28 mouse cellular contexts compared by ENCODE assay signal in the genomic region with DNA sequence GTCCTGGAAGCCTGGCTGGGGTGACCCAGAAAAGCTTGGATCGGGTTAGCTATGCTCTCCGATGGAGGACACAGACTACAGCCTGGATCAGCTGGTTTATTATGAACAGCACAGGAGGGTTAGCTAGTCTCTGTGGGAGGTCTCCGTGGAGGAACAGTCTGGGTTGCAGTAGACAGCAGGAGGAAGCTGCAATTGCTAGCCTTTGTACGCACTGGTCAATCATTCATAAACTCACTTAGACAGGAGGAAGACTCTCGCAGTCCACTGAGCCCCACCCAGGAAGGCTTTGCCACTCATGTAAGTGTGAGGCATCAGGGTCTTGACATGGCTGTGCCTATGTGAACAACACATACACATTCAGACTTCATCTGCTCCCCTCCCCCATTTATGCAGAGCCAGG. TPM values are rescaled to one million over a fixed set of nuclear protein-coding genes. Genes with fewer than 3 reads are reported as not detected.
DNase-seq lines count a peak whose midpoint lies in the region; ATAC-seq and TF ChIP-seq lines count a peak whose summit lies in the region.
"Had no signal": no experiment of that assay in that cellular context is flagged by ENCODE, and none has a peak within 500 bp of the region (broad histone marks: within the 10 kb centered on the region; RNA-seq: fewer than 3 reads in every experiment).

No protein-coding gene starts in this region.

- H3K4me2 ChIP-seq in intestine, embryonic 15.5 days (replicated peaks), result no peak overlapping the region
- no peak overlapping the region for H3K4me2 ChIP-seq in intestine, embryonic 16.5 days (ENCODE audit: low read depth, low read length)
- H3K4me2 ChIP-seq: embryonic facial prominence, embryonic 15.5 days; forebrain, embryonic 12.5 days; limb, embryonic 12.5 days; midbrain, embryonic 12.5 days; neural tube, embryonic 15.5 days; stomach, embryonic 15.5 days had no signal

- ATAC-seq in intestine, embryonic 15.5 days, result 0 out of 2 replicates have a peak, but pooled peaks have one; percentile 12
- no peak for ATAC-seq in intestine, embryonic 16.5 days
- ATAC-seq in Patski, result peak; percentile 44
- ATAC-seq: forebrain, postnatal 0 days; hindbrain, embryonic 16.5 days had no signal

- no peak overlapping the region for H3K27ac ChIP-seq in intestine, embryonic 15.5 days
- no peak overlapping the region for H3K27ac ChIP-seq in intestine, embryonic 16.5 days (ENCODE audit: low read length)
- H3K27ac ChIP-seq: embryonic facial prominence, embryonic 10.5 days; embryonic facial prominence, embryonic 15.5 days; forebrain, embryonic 12.5 days; hindbrain, embryonic 10.5 days; left cerebral cortex, adult 2 months; limb, embryonic 12.5 days; liver, embryonic 14.5 days; midbrain, embryonic 12.5 days; neural tube, embryonic 15.5 days; stomach, embryonic 15.5 days had no signal

- H3K4me3 ChIP-seq in intestine, embryonic 15.5 days (replicated peaks), result no peak overlapping the region
- H3K4me3 ChIP-seq in intestine, embryonic 16.5 days (ENCODE audit: low read length), result no peak overlapping the region
- H3K4me3 ChIP-seq: embryonic facial prominence, embryonic 10.5 days; embryonic facial prominence, embryonic 15.5 days; forebrain, embryonic 12.5 days; hindbrain, embryonic 10.5 days; left cerebral cortex, adult 2 months; limb, embryonic 12.5 days; midbrain, embryonic 12.5 days; neural tube, embryonic 15.5 days; stomach, embryonic 15.5 days had no signal

- TF ChIP-seq CTCF in Patski (IDR thresholded peaks at IDR 0.05), result no peak

- H3K9me3 ChIP-seq in intestine, embryonic 15.5 days, result no peaks in the 10 kb centered on the region
- no peaks in the 10 kb centered on the region for H3K9me3 ChIP-seq in intestine, embryonic 16.5 days (ENCODE audit: control insufficient read depth, low read length)
- H3K9me3 ChIP-seq: embryonic facial prominence, embryonic 10.5 days; embryonic facial prominence, embryonic 15.5 days; forebrain, embryonic 12.5 days; hindbrain, embryonic 10.5 days; limb, embryonic 12.5 days; midbrain, embryonic 12.5 days; neural tube, embryonic 15.5 days; stomach, embryonic 15.5 days had no signal

- CTCF ChIA-PET in Patski (lab: Charles Lee), result no interaction called here

- peaks cover 5% of the 10 kb centered on the region; the same call in 1 of the 2 replicates for H3K4me1 ChIP-seq in intestine, embryonic 15.5 days (replicated peaks)
- no peaks in the 10 kb centered on the region for H3K4me1 ChIP-seq in intestine, embryonic 16.5 days (ENCODE audit: control insufficient read depth, insufficient read depth, low read length)
- H3K4me1 ChIP-seq: embryonic facial prominence, embryonic 15.5 days; megakaryocyte, embryonic 14.5 days; stomach, embryonic 15.5 days had no signal

- H3K36me3 ChIP-seq in intestine, embryonic 15.5 days, result no peaks in the 10 kb centered on the region
- H3K36me3 ChIP-seq in intestine, embryonic 16.5 days (ENCODE audit: control insufficient read depth, insufficient read depth, low read length), result no peaks in the 10 kb centered on the region
- H3K36me3 ChIP-seq: embryonic facial prominence, embryonic 10.5 days; embryonic facial prominence, embryonic 15.5 days; forebrain, embryonic 12.5 days; G1E; hindbrain, embryonic 10.5 days; limb, embryonic 12.5 days; midbrain, embryonic 12.5 days; neural tube, embryonic 15.5 days; stomach, embryonic 15.5 days had no signal

- no peak overlapping the region for H3K9ac ChIP-seq in intestine, embryonic 15.5 days
- no peak overlapping the region for H3K9ac ChIP-seq in intestine, embryonic 16.5 days (ENCODE audit: low read depth, low read length)
- H3K9ac ChIP-seq: embryonic facial prominence, embryonic 15.5 days; forebrain, embryonic 12.5 days; forebrain, postnatal 0 days; limb, embryonic 12.5 days; liver, embryonic 14.5 days; midbrain, embryonic 12.5 days; neural tube, embryonic 15.5 days; stomach, embryonic 15.5 days had no signal

- POLR2A ChIA-PET in Patski (lab: Charles Lee), result no interaction called here

- H3K27me3 ChIP-seq in intestine, embryonic 15.5 days (replicated peaks), result no peaks in the 10 kb centered on the region
- H3K27me3 ChIP-seq in intestine, embryonic 16.5 days (replicated peaks; ENCODE audit: control insufficient read depth, insufficient read depth, low read length), result no peaks in the 10 kb centered on the region
- H3K27me3 ChIP-seq in Patski, result no peaks in the 10 kb centered on the region
- H3K27me3 ChIP-seq: embryonic facial prominence, embryonic 15.5 days; forebrain, embryonic 12.5 days; limb, embryonic 12.5 days; megakaryocyte, embryonic 14.5 days; midbrain, embryonic 12.5 days; neural tube, embryonic 15.5 days; stomach, embryonic 15.5 days had no signal

- in situ Hi-C loops in Patski (cut with MboI; ENCODE audit: low pct_unique_long_range_greater_than_20kb), result no loop called here

- DNase-seq in Patski (ENCODE audit: low read depth, low spot score), result no peak
- DNase-seq in kidney, adult 9 months, result peak; percentile 88
- DNase-seq in kidney, postnatal 10 days, result peak; percentile 53
- DNase-seq in adrenal gland, adult 2 months, result no peak
- DNase-seq in lung, adult 18-20 months, result no peak
- no peak for DNase-seq in Muller cell, postnatal 12 days (ENCODE audit: inconsistent ontology term)
- DNase-seq: adrenal gland, adult 8-10 months; cerebellum, adult 8-10 months; forebrain, postnatal 0 days; heart, postnatal 14 days; lung, postnatal 36 days; retina, postnatal 1 day; right cerebral cortex, postnatal 14 days had no signal

- 52% methylated on average over 5 of the region's 5 CpGs for WGBS in intestine, embryonic 15.5 days
- 54% methylated on average over 5 of the region's 5 CpGs for whole genome bisulfite sequencing in intestine, embryonic 16.5 days

RNA-seq across cellular contexts. Expression of a gene that starts 35.2 kb away (rescaled TPM):
- 4.7 TPM in 2 replicates for polyA plus RNA-seq in intestine, embryonic 15.5 days (2015; fragmentation: Nextera tagmentation; extraction: Ambion mirVana)
- polyA plus RNA-seq in intestine, embryonic 16.5 days (2015; fragmentation: Nextera tagmentation; extraction: Ambion mirVana), result 3.1 and 3.2 TPM in 2 replicates
- 41.8 TPM for polyA plus RNA-seq in Patski (2021)
- 10 to 100 TPM; 77.5 to 85.2 TPM for total RNA-seq in adrenal gland, adult 2 months (2021)
- polyA plus RNA-seq in adrenal gland, adult 2 months (2012; rRNA removed), result 13.6 and 18.6 TPM in 2 replicates
- polyA plus RNA-seq: G1E had no signal

Comparison
In these comparisons a context has a peak if more than half of its experiments do, and no peak if none do; other contexts are left out.
1. DNase-seq: peak in kidney, adult 9 months (single experiment) and kidney, postnatal 10 days (single experiment); none in Patski (single experiment), adrenal gland, adult 2 months (single experiment), lung, adult 18-20 months (0 of 2) and Muller cell, postnatal 12 days (single experiment).